Mouse (Mus musculus): ENCODE measurements around the gene Aire. TPM values are rescaled to one million over a fixed set of nuclear protein-coding genes. Genes with fewer than 3 reads are reported as not detected.
A peak's percentile ranks its signal among the peaks of the same experiment; 100 is the strongest.

The Aire gene
- polyA plus RNA-seq, 1 experiment: not detected

DNA sequence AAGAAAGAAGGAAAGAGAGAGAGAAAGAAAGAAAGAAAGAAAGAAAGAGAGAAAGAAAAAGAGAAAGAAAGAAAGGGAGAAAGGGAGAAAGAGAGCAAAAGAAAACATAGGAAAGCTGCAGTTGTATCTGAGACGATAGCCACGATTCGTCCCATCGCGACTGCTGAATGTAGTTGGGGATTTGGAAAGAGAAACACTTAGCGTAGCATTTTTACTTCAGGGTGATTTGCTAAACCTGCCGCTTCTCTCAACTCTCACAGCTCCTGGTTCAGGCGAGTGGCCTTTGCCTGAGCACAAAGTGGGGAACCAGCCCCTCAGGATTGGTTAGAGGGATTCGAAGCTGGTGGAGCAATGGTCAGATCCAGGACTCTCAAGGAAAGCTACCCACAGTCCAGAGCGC, 33.1 kb downstream of the Aire start:
- Histone ChIP-seq H3K36me3 (replicated peaks; ENCODE audit: low read length) (peaks cover 31% of the 10 kb centered on the region), H3K9me3 (peaks cover 4% of the 10 kb centered on the region; the same call in 1 of the 2 replicates), H3K4me1 (peaks cover 59% of the 10 kb centered on the region), H3K4me3 (replicated peaks) (peak overlapping the region; percentile 90), H3K27me3 (replicated peaks) (no peaks in the 10 kb centered on the region)
- TF ChIP-seq GATA1 (IDR thresholded peaks at IDR 0.05; ENCODE audit: borderline replicate concordance, low read length): no peak

DNA sequence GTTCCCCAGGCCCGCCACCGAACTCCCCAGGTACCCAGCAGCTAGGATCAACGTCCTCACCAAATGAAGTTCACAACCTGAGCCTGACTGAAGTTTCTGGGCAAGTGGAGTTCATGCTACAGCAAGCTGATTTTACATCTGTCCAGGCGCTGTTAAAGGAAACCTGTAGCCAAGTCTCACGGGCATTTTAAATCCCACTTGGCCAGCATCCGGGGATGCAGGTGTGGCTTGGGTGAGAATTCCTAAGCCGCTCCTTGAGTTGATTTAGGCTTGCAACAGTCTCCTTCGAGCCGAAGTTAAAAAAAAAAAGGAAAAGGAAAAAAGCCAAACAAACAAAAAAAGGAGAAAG, 33.5 kb downstream of the Aire start, which contains the start of gene Pfkl:
Gene Pfkl (minus strand): TSS at position 139 of the 349 bp plus-strand sequence.
- TF ChIP-seq GATA1 (IDR thresholded peaks at IDR 0.05; ENCODE audit: borderline replicate concordance, low read length): no peak
- TF ChIP-seq FLI1 (IDR thresholded peaks at IDR 0.05; ENCODE audit: low read length): no peak
- Histone ChIP-seq H3K4me1 (peaks cover 62% of the 10 kb centered on the region), H3K4me3 (replicated peaks) (peak within 1 kb of the TSS; percentile 99), H3K36me3 (replicated peaks; ENCODE audit: low read length) (peaks cover 35% of the 10 kb centered on the region), H3K9me3 (peaks cover 2% of the 10 kb centered on the region; the same call in 1 of the 2 replicates), H3K27me3 (replicated peaks) (no peaks in the 10 kb centered on the region)

- H3K4me1 ChIP-seq: peaks cover 67% of the 10 kb centered on the region
- no peaks in the 10 kb centered on the region for H3K9me3 ChIP-seq
- TF ChIP-seq GATA1 (IDR thresholded peaks at IDR 0.05; ENCODE audit: borderline replicate concordance, low read length) (no peak), FLI1 (IDR thresholded peaks at IDR 0.05; ENCODE audit: low read length) (no peak)
- H3K27me3 ChIP-seq (replicated peaks): no peaks in the 10 kb centered on the region
- peak overlapping the region; percentile 99 for H3K4me3 ChIP-seq (replicated peaks)
- H3K36me3 ChIP-seq (replicated peaks; ENCODE audit: low read length): peaks cover 40% of the 10 kb centered on the region
Measured at GRCm38 (mm10) chr10:78009184-78009944, 34.0 kb downstream of the Aire start.

DNA sequence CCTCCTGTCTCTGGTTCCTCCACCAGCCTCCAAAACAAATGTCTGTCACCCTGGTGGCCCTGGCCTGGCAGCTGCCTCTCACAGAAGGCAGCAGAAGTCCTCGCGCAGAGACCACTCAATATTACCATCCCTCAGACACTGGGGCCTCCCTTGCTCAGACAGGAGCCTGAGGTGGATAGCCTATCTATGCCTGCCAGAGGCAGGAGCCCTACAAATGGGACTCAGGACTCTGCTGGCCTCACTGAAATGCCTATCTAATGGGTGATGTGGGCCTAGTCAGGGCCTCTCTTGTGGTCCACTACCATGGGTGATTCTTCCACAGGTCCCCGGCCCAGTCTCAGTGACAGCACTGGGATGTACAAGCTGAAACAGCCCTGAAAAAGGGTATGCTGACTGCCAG, 35.2 kb downstream of the Aire start:
- Histone ChIP-seq H3K4me1 (peaks cover 66% of the 10 kb centered on the region), H3K36me3 (replicated peaks; ENCODE audit: low read length) (peaks cover 49% of the 10 kb centered on the region), H3K9me3 (no peaks in the 10 kb centered on the region), H3K27me3 (replicated peaks) (no peaks in the 10 kb centered on the region), H3K4me3 (replicated peaks) (peak overlapping the region; percentile 99)
- TF ChIP-seq FLI1 (IDR thresholded peaks at IDR 0.05; ENCODE audit: low read length) (no peak), GATA1 (IDR thresholded peaks at IDR 0.05; ENCODE audit: borderline replicate concordance, low read length) (no peak)

DNA sequence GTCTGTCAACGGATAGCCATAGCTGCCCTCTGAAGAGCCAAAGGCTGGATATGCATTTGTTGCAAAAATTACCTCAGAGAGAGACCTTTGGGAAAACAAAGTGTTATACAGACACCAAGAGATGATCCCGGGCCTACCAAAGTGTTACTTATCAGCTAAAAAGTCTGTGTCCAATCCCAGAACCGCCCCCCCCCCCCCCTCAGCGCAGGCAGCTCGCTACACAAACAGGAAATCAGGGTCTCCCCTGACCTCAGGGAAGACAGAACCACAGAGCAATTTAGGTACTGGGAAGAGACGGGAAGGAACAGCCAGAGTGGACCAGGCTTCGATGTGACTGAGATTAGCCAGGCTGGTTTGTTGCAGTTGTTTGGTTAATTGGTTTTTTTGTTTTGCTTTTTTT, 36.2 kb downstream of the Aire start:
- TF ChIP-seq FLI1 (IDR thresholded peaks at IDR 0.05; ENCODE audit: low read length) (no peak), GATA1 (IDR thresholded peaks at IDR 0.05; ENCODE audit: borderline replicate concordance, low read length) (no peak)

DNA sequence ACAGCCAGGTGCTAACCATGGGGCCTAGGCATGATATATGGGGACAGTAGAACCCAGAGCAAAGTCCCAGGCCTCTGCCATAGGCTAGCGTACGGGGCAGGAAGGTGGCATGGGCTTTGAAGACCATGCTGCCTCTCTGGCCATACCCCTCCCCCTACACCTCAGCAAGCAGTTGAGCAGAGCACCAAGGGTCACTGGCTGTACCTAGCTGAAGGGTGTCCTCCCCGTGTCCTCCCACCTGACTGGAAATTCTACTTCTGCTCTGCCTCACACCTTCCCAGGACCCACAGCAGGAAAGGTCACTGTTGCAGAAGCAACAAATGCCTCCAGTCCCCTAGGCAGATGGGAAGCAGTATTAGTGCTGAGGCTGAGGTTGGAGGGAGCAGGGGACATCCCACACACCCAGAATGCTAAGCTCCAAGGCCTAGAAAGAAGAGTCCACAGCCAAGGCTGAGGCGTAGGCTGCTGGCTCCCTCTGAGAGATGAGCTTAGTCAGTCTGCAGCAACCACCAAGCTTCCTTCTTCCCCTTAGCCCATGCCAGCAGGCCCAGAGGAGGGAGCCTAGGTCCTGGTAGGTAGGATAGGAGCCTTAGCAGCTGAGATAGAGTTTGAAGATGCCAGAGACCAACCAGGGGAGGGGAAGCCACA, 37.5 kb downstream of the Aire start:
- H3K27me3 ChIP-seq (replicated peaks): no peaks in the 10 kb centered on the region
- no peak for TF ChIP-seq GATA1 (IDR thresholded peaks at IDR 0.05; ENCODE audit: borderline replicate concordance, low read length)
- no peak for TF ChIP-seq FLI1 (IDR thresholded peaks at IDR 0.05; ENCODE audit: low read length)
- no peaks in the 10 kb centered on the region for H3K9me3 ChIP-seq
- peak overlapping the region; percentile 82 for H3K4me3 ChIP-seq (replicated peaks)
- peaks cover 71% of the 10 kb centered on the region for H3K36me3 ChIP-seq (replicated peaks; ENCODE audit: low read length)
- peaks cover 64% of the 10 kb centered on the region for H3K4me1 ChIP-seq

More for the DNA sequence above, 36.2 kb downstream of the Aire start:
- Histone ChIP-seq H3K9me3 (no peaks in the 10 kb centered on the region), H3K27me3 (replicated peaks) (no peaks in the 10 kb centered on the region), H3K4me3 (replicated peaks) (peak overlapping the region; percentile 82), H3K36me3 (replicated peaks; ENCODE audit: low read length) (peaks cover 58% of the 10 kb centered on the region), H3K4me1 (peaks cover 60% of the 10 kb centered on the region)

DNA sequence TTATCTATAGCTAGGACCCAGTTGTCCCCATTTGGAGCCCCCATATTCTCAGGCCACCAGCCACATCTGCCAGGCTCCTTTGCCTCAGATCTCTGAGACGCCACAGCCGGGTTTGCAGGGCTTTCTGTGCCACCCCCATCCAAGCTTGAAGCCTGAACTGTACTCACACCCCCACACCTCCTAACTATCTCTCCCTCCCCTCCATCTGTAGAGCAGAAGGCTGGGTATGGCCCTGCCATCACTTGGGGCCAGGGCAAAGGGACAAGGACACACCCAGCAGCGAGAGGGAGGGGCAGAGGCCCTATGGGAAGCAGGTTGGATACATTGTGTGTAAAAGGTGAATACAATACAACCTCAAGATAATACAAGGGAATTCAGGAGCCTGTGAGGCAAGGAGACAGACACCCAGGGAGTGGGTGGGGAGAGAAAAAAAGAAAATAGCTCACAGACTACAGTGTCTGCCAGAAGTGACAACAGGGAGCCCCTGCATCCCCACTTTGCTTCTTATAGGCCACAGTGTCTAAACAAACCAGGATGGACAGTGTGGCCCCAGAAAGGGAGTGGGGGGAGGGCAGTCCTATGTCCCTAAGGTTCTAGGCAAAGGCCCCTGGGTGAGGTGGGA, 38.8 kb downstream of the Aire start:
- no peak for TF ChIP-seq GATA1 (IDR thresholded peaks at IDR 0.05; ENCODE audit: borderline replicate concordance, low read length)
- no peak for TF ChIP-seq FLI1 (IDR thresholded peaks at IDR 0.05; ENCODE audit: low read length)
- H3K36me3 ChIP-seq (replicated peaks; ENCODE audit: low read length): peaks cover 84% of the 10 kb centered on the region
- H3K4me1 ChIP-seq: peaks cover 54% of the 10 kb centered on the region
- no peaks in the 10 kb centered on the region for H3K27me3 ChIP-seq (replicated peaks)
- no peak overlapping the region for H3K4me3 ChIP-seq (replicated peaks)
- no peaks in the 10 kb centered on the region for H3K9me3 ChIP-seq

- no peak overlapping the region for H3K4me3 ChIP-seq (replicated peaks)
- H3K4me1 ChIP-seq: peaks cover 36% of the 10 kb centered on the region
- H3K27me3 ChIP-seq (replicated peaks): no peaks in the 10 kb centered on the region
- no peaks in the 10 kb centered on the region for H3K9me3 ChIP-seq
- H3K36me3 ChIP-seq (replicated peaks; ENCODE audit: low read length): peaks cover 93% of the 10 kb centered on the region
- TF ChIP-seq FLI1 (IDR thresholded peaks at IDR 0.05; ENCODE audit: low read length) (no peak), GATA1 (IDR thresholded peaks at IDR 0.05; ENCODE audit: borderline replicate concordance, low read length) (no peak)
Measured at GRCm38 (mm10) chr10:78002316-78002715, 41.1 kb downstream of the Aire start.

DNA sequence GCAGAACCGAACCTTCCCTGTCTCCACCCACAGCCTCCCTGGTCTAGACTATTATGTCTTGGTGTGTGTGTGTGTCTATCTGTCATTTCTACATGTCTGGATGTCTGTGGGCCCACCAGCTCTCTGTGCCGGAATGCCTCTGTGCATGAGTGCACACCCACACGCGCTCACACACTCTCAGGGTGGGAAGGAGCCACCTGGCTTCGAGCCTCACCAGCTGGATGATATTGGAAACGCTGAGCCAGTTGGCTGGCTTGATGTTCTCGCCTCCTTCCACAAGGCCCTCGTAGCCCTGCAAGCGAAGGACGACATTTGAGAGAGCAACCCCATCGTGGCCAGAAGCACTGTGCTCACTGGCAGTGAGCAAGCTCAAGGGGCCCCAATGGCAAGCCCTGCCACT, 41.6 kb downstream of the Aire start:
- Histone ChIP-seq H3K27me3 (replicated peaks) (no peaks in the 10 kb centered on the region), H3K4me3 (replicated peaks) (no peak overlapping the region), H3K36me3 (replicated peaks; ENCODE audit: low read length) (peaks cover 96% of the 10 kb centered on the region), H3K9me3 (no peaks in the 10 kb centered on the region), H3K4me1 (peaks cover 31% of the 10 kb centered on the region)
- TF ChIP-seq GATA1 (IDR thresholded peaks at IDR 0.05; ENCODE audit: borderline replicate concordance, low read length): no peak
- no peak for TF ChIP-seq FLI1 (IDR thresholded peaks at IDR 0.05; ENCODE audit: low read length)

- H3K36me3 ChIP-seq (replicated peaks; ENCODE audit: low read length): peaks cover 96% of the 10 kb centered on the region
- no peaks in the 10 kb centered on the region for H3K27me3 ChIP-seq (replicated peaks)
- H3K9me3 ChIP-seq: no peaks in the 10 kb centered on the region
- no peak for TF ChIP-seq FLI1 (IDR thresholded peaks at IDR 0.05; ENCODE audit: low read length)
- TF ChIP-seq GATA1 (IDR thresholded peaks at IDR 0.05; ENCODE audit: borderline replicate concordance, low read length): no peak
- peaks cover 15% of the 10 kb centered on the region for H3K4me1 ChIP-seq
- no peak overlapping the region for H3K4me3 ChIP-seq (replicated peaks)
Measured at GRCm38 (mm10) chr10:78000200-78000599, 43.2 kb downstream of the Aire start.

Data from megakaryocyte, embryonic 14.5 days (primary cell).